Mouse (Mus musculus) thymus, postnatal 25 days (tissue): ENCODE data around the gene Rnf4.

ENCODE experiments used
- DNase-seq: peaks from one replicate; pipeline ENCODE4 v3.0.0; 2022

The Rnf4 gene

DNA sequence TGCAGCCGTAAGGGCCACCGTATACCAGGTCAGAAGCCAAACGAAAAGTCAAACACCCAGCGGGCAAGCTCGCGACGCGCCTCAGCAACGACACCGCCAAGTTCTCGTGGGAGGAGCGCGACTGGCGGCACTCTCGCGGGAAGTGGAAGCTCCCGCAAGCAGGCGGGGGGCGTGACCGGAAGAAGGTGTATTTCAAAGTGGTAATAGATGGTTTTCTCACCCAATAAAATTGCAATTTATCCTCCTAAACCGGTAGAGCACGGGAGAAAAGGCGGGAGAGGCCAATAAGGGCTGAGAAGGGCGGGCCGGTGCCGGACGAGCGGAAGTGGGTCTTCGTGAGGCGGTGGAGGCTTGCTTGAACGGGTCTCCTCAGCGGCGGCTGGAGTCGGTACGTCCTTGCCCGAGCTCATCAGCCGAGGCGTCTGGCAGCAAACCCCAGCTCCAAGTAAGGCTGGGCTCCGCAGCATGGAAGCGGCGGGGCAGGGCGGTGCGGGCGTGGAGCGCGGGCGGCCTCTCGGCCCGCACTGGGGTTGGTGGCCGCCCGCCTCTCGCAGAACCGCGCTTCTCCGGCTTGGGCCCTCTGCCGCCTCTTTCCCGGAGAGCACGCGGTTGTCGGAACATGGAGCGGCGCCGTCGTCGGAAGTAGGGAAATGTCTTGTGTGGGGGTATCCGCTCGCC lies at the start of gene Rnf4:
Gene Rnf4 (plus strand): TSS at position 193 of the 678 bp plus-strand sequence.
- DNase-seq = peak; percentile 99

GRCm38 (mm10) chr5:34286516-34286915 lies 49.6 kb upstream of the Rnf4 start:
- no peak for DNase-seq

- DNase-seq = no peak
Measured at GRCm38 (mm10) chr5:34287001-34287837, 48.9 kb upstream of the Rnf4 start.

DNA sequence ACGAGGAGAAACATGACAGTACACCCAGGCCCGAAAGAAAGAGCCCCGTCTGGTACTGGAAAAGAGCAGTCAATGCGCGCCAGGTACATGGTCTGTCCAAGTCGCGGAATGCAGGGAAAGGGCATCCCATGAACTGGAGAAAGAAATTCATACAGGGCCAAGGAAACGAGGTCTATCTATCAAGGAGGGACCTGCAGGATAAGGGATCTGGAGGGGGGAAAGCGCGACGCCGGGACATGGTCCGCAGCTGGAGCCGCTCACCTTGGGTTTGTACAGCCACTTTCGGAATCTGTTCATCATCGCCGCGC lies 48.3 kb upstream of the Rnf4 start:
- DNase-seq = no peak

DNA sequence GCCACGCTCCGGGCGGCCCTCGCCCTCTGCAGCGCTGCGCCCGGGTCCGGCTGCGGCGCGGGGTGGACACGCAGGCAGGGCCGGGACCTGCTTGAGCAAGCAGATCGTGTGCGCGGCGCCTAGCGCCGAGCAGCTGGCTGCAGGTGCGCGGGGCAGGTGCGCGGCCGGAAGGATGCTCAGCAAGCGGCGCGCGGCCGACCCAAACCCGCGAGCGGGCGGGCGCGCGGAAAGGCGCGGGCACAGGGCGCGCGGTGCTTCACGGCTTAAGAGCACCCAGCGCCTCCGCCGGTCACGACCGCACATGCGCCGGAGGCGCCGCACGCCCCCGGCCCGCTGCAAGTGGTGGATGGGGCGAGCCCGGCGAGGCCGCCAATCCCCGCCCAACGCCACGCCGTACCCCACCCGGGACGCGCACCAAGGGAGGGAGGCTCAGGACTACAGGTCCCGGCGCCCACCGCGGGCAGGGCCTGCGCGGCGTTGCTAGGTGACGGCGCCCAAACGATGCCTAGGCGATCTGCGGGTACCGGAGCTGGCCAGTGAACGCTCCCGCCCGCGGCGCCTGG lies 47.9 kb upstream of the Rnf4 start, which contains the start of the genes Zfyve28 and Cfap99:
Gene Zfyve28 (minus strand): TSS at position 296 of the 563 bp plus-strand sequence.
Gene Cfap99 (plus strand): TSS at position 447 of the 563 bp plus-strand sequence.
- peak; percentile 71 for DNase-seq

DNA sequence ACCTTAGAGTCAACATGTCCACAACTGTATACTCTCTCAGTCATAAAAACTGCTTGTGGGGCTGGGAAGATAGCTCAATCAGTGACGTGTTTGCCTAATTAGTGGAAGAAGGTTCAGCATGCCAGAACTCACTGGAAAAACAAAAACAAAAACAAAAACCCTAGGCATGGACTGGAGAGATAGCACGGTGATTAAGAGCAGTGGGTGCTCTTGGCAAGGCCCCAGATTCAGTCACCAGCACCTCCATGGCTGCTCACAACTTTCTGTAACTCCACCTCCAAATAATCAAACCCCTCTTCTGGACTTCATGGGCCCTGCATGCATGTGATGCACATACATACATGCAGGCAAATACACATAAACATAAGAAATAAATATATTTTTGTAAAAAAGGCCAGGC lies 46.8 kb upstream of the Rnf4 start:
- DNase-seq = no peak

GRCm38 (mm10) chr5:34293363-34293762 lies 42.7 kb upstream of the Rnf4 start:
- DNase-seq = no peak

DNA sequence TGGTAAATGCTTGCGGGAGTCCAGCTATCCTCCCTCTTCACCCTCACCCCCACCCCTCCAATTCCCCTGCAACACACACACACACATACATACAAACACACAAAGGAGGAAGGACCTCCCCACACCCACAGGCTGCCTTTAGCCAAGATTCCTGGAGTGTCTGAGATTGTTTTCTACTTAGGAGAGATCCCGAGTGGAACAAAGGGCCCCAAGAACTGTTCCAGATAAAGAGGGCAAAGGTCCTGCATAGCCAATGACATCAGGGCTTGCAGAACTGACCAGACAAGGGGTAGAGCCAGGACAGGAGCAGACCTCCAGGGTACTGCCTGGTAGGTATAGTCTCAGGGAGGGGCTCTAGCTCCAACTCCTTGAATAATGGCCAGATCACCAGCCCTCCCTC lies 41.4 kb upstream of the Rnf4 start:
- DNase-seq = no peak

DNA sequence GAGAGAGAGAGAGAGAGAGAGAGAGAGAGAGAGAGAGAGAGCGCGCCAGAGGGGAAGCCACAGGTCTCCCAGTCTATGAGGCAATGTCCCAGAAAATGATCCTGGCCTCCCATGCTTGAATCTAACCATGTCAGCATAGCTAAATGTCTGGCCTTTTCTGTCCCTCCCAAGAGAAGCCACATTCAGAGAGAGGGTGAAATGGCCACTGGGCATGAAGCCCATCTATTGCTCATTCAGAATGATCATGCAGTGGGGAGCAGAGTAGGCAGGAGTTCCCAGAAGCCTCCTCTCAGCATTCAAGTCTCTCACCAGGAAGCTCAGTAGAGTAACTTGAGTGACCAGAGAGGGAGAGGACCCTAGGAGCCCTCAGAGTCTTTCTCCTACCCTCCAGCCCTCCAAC lies 40.9 kb upstream of the Rnf4 start:
- DNase-seq = no peak

GRCm38 (mm10) chr5:34298061-34298460 lies 38.0 kb upstream of the Rnf4 start:
- no peak for DNase-seq

- DNase-seq = no peak
Measured at GRCm38 (mm10) chr5:34298937-34299535, 37.1 kb upstream of the Rnf4 start.

GRCm38 (mm10) chr5:34302377-34302776 lies 33.7 kb upstream of the Rnf4 start:
- DNase-seq = no peak

- no peak for DNase-seq
Measured at GRCm38 (mm10) chr5:34309016-34309415, 27.1 kb upstream of the Rnf4 start.

DNA sequence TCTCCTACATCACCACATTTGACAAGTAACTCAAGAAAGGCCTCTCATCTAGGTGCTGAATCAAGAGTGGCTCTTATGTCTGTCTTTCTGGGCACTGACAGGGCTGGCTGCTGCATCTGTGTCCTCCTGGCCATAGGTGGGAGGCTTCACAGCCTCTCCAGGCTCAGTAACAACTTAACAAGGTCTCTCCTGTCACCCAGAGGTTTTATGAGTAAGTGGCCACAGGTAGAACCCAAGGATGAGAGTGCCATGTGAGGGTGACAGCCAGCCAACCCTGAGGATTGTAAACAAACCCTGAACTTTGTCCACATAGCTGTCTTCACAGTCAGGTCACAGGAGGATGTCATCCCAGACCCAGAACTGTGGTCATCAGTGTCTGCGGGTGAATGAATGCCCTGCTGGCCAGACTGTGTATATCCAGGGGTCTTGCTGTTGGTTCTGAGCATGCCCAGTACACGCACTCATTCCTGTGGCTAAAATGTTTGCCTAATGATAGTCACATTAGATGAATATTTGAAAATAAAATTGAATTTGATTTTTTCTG lies 16.5 kb upstream of the Rnf4 start:
- DNase-seq = no peak

DNA sequence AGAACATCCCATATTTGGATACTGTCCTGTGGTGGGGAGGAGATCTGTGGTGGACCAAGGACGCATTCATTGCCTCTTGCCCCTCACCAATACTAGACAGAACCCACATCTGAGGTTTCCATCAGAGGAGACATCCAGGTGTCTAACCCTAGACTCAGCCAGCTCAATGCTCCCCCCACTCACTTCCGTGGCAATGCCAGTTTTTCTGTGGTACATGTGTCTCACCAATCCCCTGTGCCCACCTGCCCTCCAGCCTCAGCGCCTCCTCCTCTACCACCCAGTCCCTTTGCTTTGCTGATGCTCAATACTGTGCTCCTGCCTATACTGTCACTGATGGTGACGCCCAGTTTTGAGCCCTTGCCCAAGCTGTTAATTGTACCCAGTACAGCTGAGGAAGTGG lies 14.9 kb upstream of the Rnf4 start:
- DNase-seq = peak; percentile 45

DNA sequence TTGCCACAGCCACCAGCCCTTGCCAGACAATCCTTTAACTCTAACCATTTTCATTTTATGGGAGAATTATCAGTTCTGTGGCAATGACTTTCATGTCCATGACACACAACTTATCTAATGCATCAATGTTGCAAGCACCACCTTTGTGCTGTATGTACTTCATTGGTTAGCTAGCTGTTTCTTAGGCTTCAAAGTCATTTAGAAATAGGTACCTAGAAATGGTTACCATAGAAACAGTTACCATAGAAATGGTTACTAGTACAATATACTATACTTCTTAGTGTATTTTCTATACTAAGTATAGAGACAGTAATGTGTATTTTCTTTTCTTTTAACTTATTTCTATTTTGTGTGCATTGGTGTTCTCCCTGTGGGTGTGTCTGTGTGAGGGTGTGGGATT lies 10.8 kb upstream of the Rnf4 start:
- DNase-seq = no peak

- peak; percentile 11 for DNase-seq
Measured at GRCm38 (mm10) chr5:34326249-34326691, 9.8 kb upstream of the Rnf4 start.

GRCm38 (mm10) chr5:34326875-34327576 lies 9.1 kb upstream of the Rnf4 start:
- peak; percentile 50 for DNase-seq

GRCm38 (mm10) chr5:34330136-34330535 lies 6.0 kb upstream of the Rnf4 start:
- DNase-seq = no peak

- no peak for DNase-seq
Measured at GRCm38 (mm10) chr5:34334081-34334480, 2.0 kb upstream of the Rnf4 start.

GRCm38 (mm10) chr5:34335539-34336096 lies 471 bp upstream of the Rnf4 start:
- DNase-seq = no peak

GRCm38 (mm10) chr5:34336775-34337450 lies 824 bp downstream of the Rnf4 start:
- DNase-seq = peak; percentile 71
